Mouse (Mus musculus): ENCODE results near the gene Gpc3.
A peak's percentile ranks its signal among the peaks of the same experiment; 100 is the strongest.
"Not testable (repeated sequence)": the region's sequence is repeated elsewhere in the genome, so short reads cannot be mapped to it uniquely, and the experiment has no call there.

The Gpc3 gene

DNA sequence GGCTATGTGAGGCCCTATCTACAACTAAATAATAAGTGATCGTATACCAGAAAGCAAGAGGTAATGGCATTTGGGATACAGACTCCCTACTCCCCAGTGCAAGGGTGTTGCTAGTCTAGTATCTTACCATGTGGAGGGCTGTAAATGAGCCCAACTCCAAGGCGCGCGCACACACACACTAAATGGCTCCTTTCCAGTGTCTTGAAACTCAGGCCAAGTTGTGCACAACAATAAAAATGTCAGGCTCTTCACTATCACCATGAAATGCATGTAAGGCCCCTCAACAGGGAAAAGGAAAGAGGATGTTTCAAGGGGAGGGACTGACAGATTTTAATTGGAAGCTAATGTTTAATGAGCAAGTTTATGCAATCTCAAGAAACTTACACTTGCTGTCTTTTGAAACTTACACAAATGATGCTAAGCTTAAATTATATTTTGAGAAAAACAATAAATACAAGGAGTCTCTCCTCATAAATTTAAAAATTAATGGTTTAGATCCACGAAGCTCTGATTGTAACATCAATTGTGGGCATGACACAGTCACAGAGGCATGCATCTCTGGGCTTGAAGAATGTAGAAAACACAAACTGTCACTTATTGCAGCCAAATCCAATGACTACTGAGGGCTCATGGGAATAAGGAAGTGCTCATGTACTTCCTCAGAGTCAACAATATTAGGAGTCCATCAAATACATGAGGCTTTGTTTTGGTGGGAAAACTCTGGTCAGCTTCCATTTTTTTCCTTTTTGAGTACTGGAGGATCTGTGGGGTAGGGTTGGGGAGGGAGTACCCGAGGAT, 332.4 kb downstream of the Gpc3 start:
- DNase-seq (ENCODE audit: low read depth, low spot score) = no peak

DNA sequence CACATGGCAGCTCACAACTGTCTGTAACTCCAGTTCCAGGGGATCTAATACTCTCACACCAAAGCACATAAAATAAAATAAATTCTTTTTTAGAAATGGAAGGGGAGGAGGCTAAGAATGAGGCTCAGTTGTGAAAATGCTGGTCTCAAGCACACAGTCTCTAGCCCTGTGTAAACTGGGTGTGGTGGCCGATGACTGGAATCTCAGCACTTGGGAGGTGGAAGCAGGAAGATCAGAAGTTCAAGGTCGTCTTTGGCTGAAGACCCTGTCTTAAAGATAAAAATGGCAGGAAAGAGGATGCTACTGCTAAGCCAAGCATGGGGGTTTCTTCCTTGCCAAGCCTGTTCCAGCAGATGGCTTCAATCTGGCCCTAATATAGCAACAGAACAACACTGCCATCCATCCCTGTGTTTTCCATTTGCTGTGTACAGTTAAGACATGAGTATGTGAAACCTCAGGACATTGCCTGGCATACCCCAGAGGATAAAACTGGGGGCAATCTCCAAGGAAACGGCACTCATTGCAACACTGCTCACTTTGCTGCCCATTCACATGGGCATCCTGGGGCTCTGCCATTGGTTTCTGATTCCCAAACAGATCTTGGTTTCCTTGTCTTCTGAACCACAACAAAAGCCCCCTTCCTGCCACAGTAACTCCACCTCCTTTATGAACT, 334.9 kb downstream of the Gpc3 start:
- no peak for DNase-seq (ENCODE audit: low read depth, low spot score)

DNA sequence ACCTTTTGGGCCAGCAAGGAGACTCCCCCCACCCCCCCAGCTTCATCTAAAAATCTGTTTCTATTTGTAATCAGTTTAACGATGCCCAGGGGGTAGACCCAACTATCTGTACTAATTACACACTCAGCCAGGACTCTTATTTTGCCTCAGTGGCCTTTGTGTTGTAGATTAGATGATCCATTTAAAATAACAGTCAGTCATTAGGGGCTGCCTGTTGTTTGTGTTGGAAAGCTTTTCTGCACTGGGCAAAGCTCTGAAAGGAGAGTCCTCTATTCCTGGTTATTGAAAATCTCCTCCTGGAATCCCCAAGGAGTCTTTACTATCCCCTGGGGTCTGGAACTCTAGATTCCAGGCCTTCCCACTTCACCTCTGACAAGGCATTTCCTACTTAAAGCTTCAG, 336.2 kb downstream of the Gpc3 start:
- DNase-seq (ENCODE audit: low read depth, low spot score) = no peak

DNA sequence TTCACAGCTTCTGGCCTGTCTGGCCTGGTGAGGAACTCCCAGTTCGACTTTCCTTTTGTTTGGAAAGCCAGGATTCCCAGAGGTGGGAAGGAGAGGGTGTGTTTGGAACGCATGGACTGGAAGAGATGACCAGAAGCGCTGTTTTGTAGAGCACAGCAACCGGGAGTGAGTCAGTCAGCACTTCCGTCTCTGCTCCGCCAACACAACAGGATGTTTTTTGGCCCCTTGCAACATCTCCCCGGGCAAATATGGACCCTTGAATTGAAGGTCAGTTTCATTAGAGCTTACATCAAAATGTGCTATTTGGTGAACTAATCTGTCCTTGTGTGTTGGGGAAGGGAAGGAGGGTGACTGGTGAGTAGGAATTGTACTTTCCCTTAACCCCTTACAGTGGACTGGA, 340.7 kb downstream of the Gpc3 start:
- DNase-seq (ENCODE audit: low read depth, low spot score) = no peak

DNA sequence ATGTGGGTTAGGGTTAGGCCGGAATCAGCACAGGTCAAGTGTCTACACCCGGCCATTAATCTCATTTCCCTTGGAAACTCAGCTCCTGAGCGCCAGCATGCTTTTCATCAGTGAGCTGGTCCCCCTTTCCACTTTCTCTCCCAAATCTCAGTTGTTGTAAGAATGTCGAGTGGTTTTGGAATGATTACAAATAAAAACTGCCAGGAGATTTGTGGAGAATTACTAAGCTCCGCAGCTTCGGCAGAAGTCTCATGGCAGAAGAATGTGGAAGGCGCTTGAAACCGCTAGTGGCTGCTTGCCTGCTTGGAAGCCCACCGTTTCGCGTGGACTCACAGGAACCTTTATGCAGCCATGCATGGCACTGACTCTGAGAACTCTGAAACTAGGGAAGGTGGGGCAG, 351.8 kb downstream of the Gpc3 start:
- DNase-seq (ENCODE audit: low read depth, low spot score) = no peak

DNA sequence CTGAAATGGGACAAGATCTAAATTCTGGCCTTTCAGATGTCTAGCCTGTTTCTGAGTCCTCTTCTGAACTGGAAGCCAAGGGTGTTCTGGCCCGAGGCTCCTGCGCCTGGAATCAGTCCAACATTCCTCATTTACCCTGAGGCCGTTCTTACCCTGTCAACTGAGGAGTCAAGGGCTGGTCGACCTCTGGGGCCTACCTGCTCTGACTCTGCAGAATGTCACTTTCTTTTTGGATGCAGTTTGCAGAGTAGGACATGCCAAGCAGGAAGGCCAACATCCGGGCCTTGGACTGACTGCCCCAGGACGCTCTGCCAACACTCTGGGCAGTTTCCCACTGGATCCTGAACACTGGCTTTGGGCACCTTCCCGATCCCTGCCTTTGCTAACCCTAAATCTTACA, 352.2 kb downstream of the Gpc3 start:
- DNase-seq (ENCODE audit: low read depth, low spot score) = no peak

DNA sequence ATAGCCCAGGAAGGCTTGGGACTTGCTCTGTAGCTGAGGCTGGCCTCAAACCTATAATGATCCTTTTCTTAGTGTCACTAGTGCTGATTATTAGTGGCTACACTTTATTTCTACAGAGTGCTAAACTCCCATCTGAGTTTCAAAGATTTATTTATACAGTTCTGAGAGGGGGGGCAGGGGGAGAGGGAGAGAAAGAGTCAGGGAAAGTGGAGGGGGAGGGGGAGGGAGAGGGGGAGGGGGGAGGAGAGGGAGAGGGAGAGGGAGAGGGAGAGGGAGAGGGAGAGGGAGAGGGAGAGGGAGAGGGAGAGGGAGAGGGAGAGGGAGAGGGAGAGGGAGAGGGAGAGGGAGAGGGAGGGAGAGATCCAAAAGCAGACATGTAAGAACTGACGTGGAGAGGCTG, 354.0 kb downstream of the Gpc3 start:
- not testable (repeated sequence) for DNase-seq (ENCODE audit: low read depth, low spot score)

DNA sequence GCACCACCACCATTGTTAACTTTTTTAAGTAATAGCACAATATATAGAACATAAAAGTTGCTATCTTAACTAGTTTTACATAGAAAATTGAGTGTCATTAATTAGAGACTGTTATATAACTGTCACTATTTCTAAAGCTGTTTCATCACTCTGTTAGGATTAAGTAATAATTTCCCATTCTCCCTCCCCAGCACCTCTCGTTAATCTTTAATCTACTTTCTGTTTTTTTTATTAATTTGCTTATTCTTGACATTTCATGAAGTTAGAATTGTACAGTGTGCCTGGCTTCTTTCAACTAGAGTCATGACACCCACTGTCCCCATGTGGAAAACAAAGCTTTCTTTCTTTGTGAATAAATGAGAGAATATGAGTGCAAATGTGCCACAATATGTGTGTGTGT, 359.2 kb downstream of the Gpc3 start:
- DNase-seq (ENCODE audit: low read depth, low spot score) = no peak

DNA sequence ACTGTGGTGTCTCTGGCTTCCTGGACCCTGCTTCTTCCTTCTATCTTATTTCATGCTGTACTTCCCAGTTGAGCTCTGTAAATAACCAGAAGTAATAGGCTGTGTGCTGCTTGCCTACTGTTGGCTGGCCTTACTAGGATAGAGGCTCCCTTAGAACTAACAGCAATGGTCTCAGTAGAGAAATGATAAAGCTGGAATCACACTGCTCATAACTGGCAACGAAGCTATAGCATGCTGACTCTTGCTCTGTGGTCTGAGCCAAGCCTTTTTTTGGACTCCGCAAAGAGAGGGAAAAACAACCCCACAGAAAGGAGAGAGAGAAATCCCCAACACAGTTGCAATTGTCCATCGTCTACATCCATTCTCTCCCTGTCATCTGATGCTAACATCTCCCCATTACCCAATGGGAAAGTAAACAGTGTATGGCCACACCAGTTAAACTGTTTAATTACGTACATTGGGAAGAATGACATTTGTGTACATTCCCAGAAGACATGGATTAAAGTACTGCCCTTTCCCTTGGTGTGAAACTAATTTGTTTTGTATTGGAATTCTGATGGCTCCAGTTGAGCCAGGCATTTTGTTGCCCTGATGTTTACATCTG, 368.0 kb downstream of the Gpc3 start:
- DNase-seq (ENCODE audit: low read depth, low spot score) = no peak

DNA sequence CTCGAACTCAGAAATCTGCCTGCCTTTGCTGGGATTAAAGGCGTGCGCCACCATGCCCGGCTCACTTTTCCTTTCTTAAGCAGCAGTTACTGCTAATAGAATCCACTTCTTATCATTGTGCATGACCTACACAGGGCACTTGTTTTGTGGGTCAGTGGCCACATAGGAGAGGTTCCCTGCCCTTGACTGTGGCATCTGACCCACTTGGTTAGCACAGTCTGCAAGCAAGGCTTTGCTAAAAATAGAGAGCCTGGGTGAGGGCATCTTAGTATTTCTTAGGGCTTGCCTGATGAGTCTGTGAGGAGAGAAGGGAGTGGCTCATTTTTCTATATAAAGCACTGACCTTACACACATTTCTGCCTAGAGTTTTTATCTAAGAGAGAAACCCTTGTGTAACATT, 376.3 kb downstream of the Gpc3 start:
- DNase-seq (ENCODE audit: low read depth, low spot score) = no peak

DNA sequence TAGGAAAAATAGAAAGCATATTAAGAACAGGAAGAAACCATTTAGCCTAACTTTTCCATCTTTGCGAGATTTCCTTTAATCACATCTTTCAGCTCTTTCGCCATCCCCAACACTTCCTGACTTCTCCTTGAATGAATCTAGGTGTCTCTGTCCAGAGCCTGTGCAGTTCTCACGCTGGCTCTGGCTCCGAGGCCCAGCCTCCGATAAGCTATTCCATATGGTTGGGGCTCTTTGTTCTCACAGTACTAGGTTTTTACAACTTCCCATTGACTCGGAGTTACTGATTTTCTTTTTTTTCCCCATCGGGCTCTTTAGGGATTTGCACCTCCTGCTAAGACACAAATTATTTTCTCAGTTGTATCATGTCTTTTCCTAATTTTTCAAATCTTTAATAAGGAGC, 381.8 kb downstream of the Gpc3 start:
- peak; percentile 43 for DNase-seq (ENCODE audit: low read depth, low spot score)

DNA sequence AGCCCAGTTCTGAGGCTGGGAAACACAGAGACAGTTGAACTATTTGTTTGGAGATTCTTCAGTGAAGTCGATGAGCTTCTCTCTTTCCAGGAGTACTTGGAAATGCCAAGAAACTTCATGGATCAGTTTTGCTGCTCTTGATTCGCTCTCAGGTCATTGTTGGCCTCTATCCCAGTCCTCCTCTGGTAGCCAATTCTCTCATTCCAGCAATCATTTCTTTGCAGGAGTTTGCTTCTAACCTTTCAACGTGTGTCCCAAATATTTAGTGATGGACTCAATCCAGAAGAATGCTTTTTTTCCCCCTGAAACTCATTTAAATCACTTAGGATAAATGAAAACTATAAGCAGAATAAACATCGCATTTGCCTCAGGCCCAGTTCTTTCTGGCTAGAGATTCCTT, 383.0 kb downstream of the Gpc3 start:
- no peak for DNase-seq (ENCODE audit: low read depth, low spot score)
